In the genomic region with DNA sequence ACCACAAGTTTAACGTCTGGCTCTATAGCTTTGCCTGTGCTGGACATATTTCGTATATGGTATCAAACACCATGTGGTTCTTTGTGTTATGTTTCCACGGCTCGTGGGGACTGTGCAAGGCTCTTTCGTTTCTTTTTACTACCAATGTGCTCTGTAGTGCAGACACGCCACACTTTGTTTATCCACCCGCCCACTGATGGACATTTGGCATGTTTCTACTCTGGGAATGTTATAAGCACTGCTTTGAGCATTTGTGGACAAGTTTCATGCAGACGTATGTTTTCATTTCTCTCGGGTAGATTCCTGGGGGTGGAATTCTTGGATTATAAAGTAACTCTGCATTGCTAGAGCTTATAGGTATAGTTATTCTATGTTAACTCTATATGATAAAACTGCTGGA, we compare ENCODE assay signal across 29 mouse cellular contexts.
DNase-seq lines count a peak whose midpoint lies in the region; ATAC-seq and TF ChIP-seq lines count a peak whose summit lies in the region.
"Had no signal": no experiment of that assay in that cellular context is flagged by ENCODE, and none has a peak within 500 bp of the region (broad histone marks: within the 10 kb centered on the region; RNA-seq: fewer than 3 reads in every experiment).

No protein-coding gene starts in this region.

- H3K27me3 ChIP-seq in embryonic facial prominence, embryonic 13.5 days, result no peaks in the 10 kb centered on the region
- H3K27me3 ChIP-seq in embryonic facial prominence, embryonic 10.5 days (replicated peaks; ENCODE audit: low read depth, poor library complexity, severe bottlenecking), result no peaks in the 10 kb centered on the region
- H3K27me3 ChIP-seq in lung, embryonic 15.5 days, result no peaks in the 10 kb centered on the region
- H3K27me3 ChIP-seq in limb, embryonic 12.5 days, result no peaks in the 10 kb centered on the region
- no peaks in the 10 kb centered on the region for H3K27me3 ChIP-seq in stomach, postnatal 0 days (ENCODE audit: control insufficient read depth, insufficient read depth, low read length)
- no peaks in the 10 kb centered on the region for H3K27me3 ChIP-seq in forebrain, embryonic 12.5 days
- H3K27me3 ChIP-seq: forebrain, embryonic 15.5 days; intestine, embryonic 15.5 days; midbrain, embryonic 13.5 days had no signal

- H3K9me3 ChIP-seq in embryonic facial prominence, embryonic 13.5 days, result no peaks in the 10 kb centered on the region
- no peaks in the 10 kb centered on the region for H3K9me3 ChIP-seq in embryonic facial prominence, embryonic 10.5 days
- no peaks in the 10 kb centered on the region for H3K9me3 ChIP-seq in lung, embryonic 15.5 days
- no peaks in the 10 kb centered on the region for H3K9me3 ChIP-seq in limb, embryonic 12.5 days
- H3K9me3 ChIP-seq in stomach, postnatal 0 days (ENCODE audit: control insufficient read depth, low read length), result no peaks in the 10 kb centered on the region
- no peaks in the 10 kb centered on the region for H3K9me3 ChIP-seq in forebrain, embryonic 12.5 days
- H3K9me3 ChIP-seq: forebrain, embryonic 15.5 days; G1E; intestine, embryonic 15.5 days; megakaryocyte, embryonic 14.5 days; midbrain, embryonic 13.5 days had no signal

- H3K36me3 ChIP-seq in embryonic facial prominence, embryonic 13.5 days, result no peaks in the 10 kb centered on the region
- no peaks in the 10 kb centered on the region for H3K36me3 ChIP-seq in embryonic facial prominence, embryonic 10.5 days (replicated peaks)
- no peaks in the 10 kb centered on the region for H3K36me3 ChIP-seq in lung, embryonic 15.5 days
- H3K36me3 ChIP-seq in limb, embryonic 12.5 days, result no peaks in the 10 kb centered on the region
- no peaks in the 10 kb centered on the region for H3K36me3 ChIP-seq in stomach, postnatal 0 days (ENCODE audit: control insufficient read depth, insufficient read depth, low read length)
- no peaks in the 10 kb centered on the region for H3K36me3 ChIP-seq in forebrain, embryonic 12.5 days (replicated peaks)
- H3K36me3 ChIP-seq: forebrain, embryonic 15.5 days; G1E; intestine, embryonic 15.5 days; midbrain, embryonic 13.5 days had no signal

- intact Hi-C loops in heart, postnatal 25 days (cut with DNase I), result no loop called here

- no peak for ATAC-seq in embryonic facial prominence, embryonic 13.5 days (ENCODE audit: insufficient number of reproducible peaks, insufficient read depth, low FRiP score, low TSS enrichment, low read depth)
- ATAC-seq in lung, embryonic 15.5 days (ENCODE audit: borderline replicate concordance, extremely low read depth, low FRiP score, low TSS enrichment), result no peak
- ATAC-seq in limb, embryonic 12.5 days (ENCODE audit: insufficient number of reproducible peaks, insufficient read depth, low FRiP score, low TSS enrichment, low read depth), result no peak
- ATAC-seq in stomach, postnatal 0 days (ENCODE audit: low FRiP score, low TSS enrichment), result no peak
- ATAC-seq in forebrain, embryonic 12.5 days (ENCODE audit: low FRiP score), result no peak
- ATAC-seq: forebrain, embryonic 15.5 days; hindbrain, postnatal 0 days; intestine, embryonic 15.5 days; midbrain, embryonic 13.5 days; Patski had no signal

- 0 out of 2 replicates have a peak overlapping the region, but pooled peaks have one; percentile 1 for H3K27ac ChIP-seq in embryonic facial prominence, embryonic 13.5 days
- H3K27ac ChIP-seq in embryonic facial prominence, embryonic 10.5 days (replicated peaks), result no peak overlapping the region
- H3K27ac ChIP-seq in lung, embryonic 15.5 days, result peak overlapping the region; percentile 10; the same call in 1 of the 2 replicates
- peak overlapping the region; percentile 1; the same call in 1 of the 2 replicates for H3K27ac ChIP-seq in limb, embryonic 12.5 days
- H3K27ac ChIP-seq in stomach, postnatal 0 days (replicated peaks), result no peak overlapping the region
- H3K27ac ChIP-seq in forebrain, embryonic 12.5 days, result no peak overlapping the region
- H3K27ac ChIP-seq: forebrain, embryonic 15.5 days; hindbrain, postnatal 0 days; intestine, embryonic 15.5 days; liver, embryonic 14.5 days; midbrain, embryonic 13.5 days had no signal

- no peak for DNase-seq in embryonic facial prominence, embryonic 10.5 days (ENCODE audit: low spot score)
- no peak for DNase-seq in lung, postnatal 36 days
- no peak for DNase-seq in stomach, postnatal 0 days (ENCODE audit: low spot score)
- DNase-seq in heart, postnatal 25 days (ENCODE audit: low spot score), result no peak
- DNase-seq: adrenal gland, postnatal 14 days; cerebellum, adult 11-12 months; cerebellum, postnatal 10 days; gastrocnemius, postnatal 10 days; heart, postnatal 14 days; kidney, adult 2 months; layer of hippocampus, postnatal 36 days; liver; lung, adult 2 months; lung, postnatal 4 days; retina, postnatal 1 day; right cerebral cortex, postnatal 25 days; spleen, adult 18-20 months had no signal

- peak overlapping the region; percentile 7 for H3K4me2 ChIP-seq in embryonic facial prominence, embryonic 13.5 days
- no peak overlapping the region for H3K4me2 ChIP-seq in lung, embryonic 15.5 days
- no peak overlapping the region for H3K4me2 ChIP-seq in limb, embryonic 12.5 days
- 0 out of 2 replicates have a peak overlapping the region, but pooled peaks have one; percentile 15 for H3K4me2 ChIP-seq in stomach, postnatal 0 days (replicated peaks; ENCODE audit: low read depth)
- no peak overlapping the region for H3K4me2 ChIP-seq in forebrain, embryonic 12.5 days
- H3K4me2 ChIP-seq: forebrain, embryonic 15.5 days; intestine, embryonic 15.5 days; midbrain, embryonic 13.5 days had no signal

- H3K4me3 ChIP-seq in embryonic facial prominence, embryonic 13.5 days, result no peak overlapping the region
- H3K4me3 ChIP-seq in embryonic facial prominence, embryonic 10.5 days, result no peak overlapping the region
- H3K4me3 ChIP-seq in lung, embryonic 15.5 days, result no peak overlapping the region
- no peak overlapping the region for H3K4me3 ChIP-seq in limb, embryonic 12.5 days (replicated peaks)
- no peak overlapping the region for H3K4me3 ChIP-seq in stomach, postnatal 0 days (ENCODE audit: low read depth, low read length)
- no peak overlapping the region for H3K4me3 ChIP-seq in forebrain, embryonic 12.5 days (replicated peaks)
- H3K4me3 ChIP-seq: forebrain, embryonic 15.5 days; intestine, embryonic 15.5 days; megakaryocyte, embryonic 14.5 days; midbrain, embryonic 13.5 days had no signal

- no peak overlapping the region for H3K9ac ChIP-seq in embryonic facial prominence, embryonic 13.5 days
- H3K9ac ChIP-seq in lung, embryonic 15.5 days, result no peak overlapping the region
- H3K9ac ChIP-seq in limb, embryonic 12.5 days (replicated peaks), result no peak overlapping the region
- H3K9ac ChIP-seq in stomach, postnatal 0 days (ENCODE audit: low read length), result no peak overlapping the region
- H3K9ac ChIP-seq in forebrain, embryonic 12.5 days, result no peak overlapping the region
- H3K9ac ChIP-seq: forebrain, embryonic 15.5 days; intestine, embryonic 15.5 days; liver, embryonic 14.5 days; midbrain, embryonic 13.5 days had no signal

- WGBS in embryonic facial prominence, embryonic 13.5 days, result 23% methylated on average over 9 of the region's 9 CpGs
- WGBS in embryonic facial prominence, embryonic 10.5 days, result 71% methylated on average over 9 of the region's 9 CpGs
- WGBS in lung, embryonic 15.5 days, result 34% methylated on average over 9 of the region's 9 CpGs
- 47% methylated on average over 9 of the region's 9 CpGs for WGBS in limb, embryonic 12.5 days
- WGBS in stomach, postnatal 0 days, result 32% methylated on average over 9 of the region's 9 CpGs
- WGBS in forebrain, embryonic 12.5 days, result 80% methylated on average over 9 of the region's 9 CpGs

- TF ChIP-seq CTCF in stomach, postnatal 0 days (IDR thresholded peaks at IDR 0.05; ENCODE audit: low read depth), result no peak

- peaks cover 37% of the 10 kb centered on the region for H3K4me1 ChIP-seq in embryonic facial prominence, embryonic 13.5 days
- H3K4me1 ChIP-seq in embryonic facial prominence, embryonic 10.5 days, result peaks cover 34% of the 10 kb centered on the region
- H3K4me1 ChIP-seq in lung, embryonic 15.5 days, result no peaks in the 10 kb centered on the region
- peaks cover 40% of the 10 kb centered on the region for H3K4me1 ChIP-seq in limb, embryonic 12.5 days (replicated peaks)
- H3K4me1 ChIP-seq in stomach, postnatal 0 days (replicated peaks; ENCODE audit: control insufficient read depth, insufficient read depth), result 0 out of 2 replicates have a peak, but pooled peaks cover 2% of the 10 kb centered on the region
- H3K4me1 ChIP-seq in forebrain, embryonic 12.5 days, result no peaks in the 10 kb centered on the region
- H3K4me1 ChIP-seq: forebrain, embryonic 15.5 days; megakaryocyte, embryonic 14.5 days; midbrain, embryonic 13.5 days had no signal

- no peak for TF ChIP-seq EP300 in stomach, postnatal 0 days (optimal IDR thresholded peaks at IDR 0.05)

Comparison
In these comparisons a context has a peak if more than half of its experiments do, and no peak if none do; other contexts are left out.
1. H3K27ac ChIP-seq: peak in embryonic facial prominence, embryonic 13.5 days (single experiment), lung, embryonic 15.5 days (single experiment) and limb, embryonic 12.5 days (single experiment); none in embryonic facial prominence, embryonic 10.5 days (single experiment), stomach, postnatal 0 days (single experiment) and forebrain, embryonic 12.5 days (single experiment).
2. H3K4me2 ChIP-seq: peak in embryonic facial prominence, embryonic 13.5 days (single experiment) and stomach, postnatal 0 days (single experiment); none in lung, embryonic 15.5 days (single experiment), limb, embryonic 12.5 days (single experiment) and forebrain, embryonic 12.5 days (single experiment).